Mouse (Mus musculus) forebrain, embryonic 13.5 days (tissue): ENCODE measurements at regions not wholly inside any gene's neighbourhood (a gene's known extent, or its start where the extent isn't known, plus 50 kb on each side); places are given as distances from the start of the nearest gene placed in this dataset.

Experiments used
- ATAC-seq: fragments of 200-750 bp; cut with Nextera tagmentation; 2 replicates; pipeline ENCODE4 v1.8.0; 2017
- H3K27ac ChIP-seq: fragments of 300-500 bp; sonication (generic); 2 replicates; pipeline ENCODE4 v1.5.1; 2015; ENCODE audit warnings: inconsistent platforms, mild to moderate bottlenecking, moderate library complexity
- H3K27me3 ChIP-seq: fragments of 300-500 bp; sonication (generic); 2 replicates; pipeline ENCODE4 v1.6.1; 2015; ENCODE audit warnings: mild to moderate bottlenecking, inconsistent platforms
- H3K36me3 ChIP-seq: fragments of 300-500 bp; sonication (generic); 2 replicates; pipeline ENCODE4 v1.6.1; 2015; ENCODE audit warnings: mild to moderate bottlenecking, inconsistent platforms; ENCODE audit not compliant: poor library complexity, severe bottlenecking
- H3K4me1 ChIP-seq: fragments of 300-500 bp; sonication (generic); 2 replicates; pipeline ENCODE4 v1.6.1; 2015; ENCODE audit warnings: inconsistent platforms
- H3K4me2 ChIP-seq: fragments of 300-500 bp; sonication (generic); 2 replicates; pipeline ENCODE4 v1.6.1; 2015; ENCODE audit warnings: inconsistent platforms, mild to moderate bottlenecking, moderate library complexity
- H3K4me3 ChIP-seq: fragments of 300-500 bp; sonication (generic); 2 replicates; pipeline ENCODE4 v1.5.1; 2015; ENCODE audit warnings: mild to moderate bottlenecking, inconsistent platforms
- H3K9ac ChIP-seq: fragments of 300-500 bp; sonication (generic); 2 replicates; pipeline ENCODE4 v1.6.1; 2015; ENCODE audit warnings: mild to moderate bottlenecking, inconsistent platforms
- H3K9me3 ChIP-seq: fragments of 300-500 bp; sonication (generic); replicated peaks from 2 replicates; pipeline ENCODE4 v1.6.1; 2016; ENCODE audit warnings: inconsistent platforms
- WGBS: fragments of 180-500 bp; shearing (Covaris S2); methylation state at CpG from one replicate; pipeline ENCODE4 v1.1.7; 2015; 5-methylcytosine and 5-hydroxymethylcytosine counted together

GRCm38 (mm10) chr8:103873598-103874502, 227.6 kb upstream of the Cdh5 start:
- H3K4me3 ChIP-seq: no peak overlapping the region
- no peak overlapping the region for H3K4me2 ChIP-seq
- ATAC-seq: peak; percentile 59
- H3K9me3 ChIP-seq: no peaks in the 10 kb centered on the region
- 21% methylated on average over 7 of the region's 7 CpGs for WGBS
- no peaks in the 10 kb centered on the region for H3K27me3 ChIP-seq
- peaks cover 15% of the 10 kb centered on the region for H3K4me1 ChIP-seq
- no peak overlapping the region for H3K27ac ChIP-seq
- no peak overlapping the region for H3K9ac ChIP-seq
- H3K36me3 ChIP-seq: no peaks in the 10 kb centered on the region

GRCm38 (mm10) chr8:103874506-103874905, 226.9 kb upstream of the Cdh5 start:
- no peak overlapping the region for H3K4me2 ChIP-seq
- WGBS: 40% methylated on average over 8 of the region's 8 CpGs
- H3K36me3 ChIP-seq: no peaks in the 10 kb centered on the region
- no peaks in the 10 kb centered on the region for H3K9me3 ChIP-seq
- ATAC-seq: peak; percentile 48; the same call in 1 of the 2 replicates
- no peak overlapping the region for H3K9ac ChIP-seq
- H3K27ac ChIP-seq: no peak overlapping the region
- H3K4me1 ChIP-seq: peaks cover 15% of the 10 kb centered on the region
- H3K4me3 ChIP-seq: no peak overlapping the region
- H3K27me3 ChIP-seq: no peaks in the 10 kb centered on the region

- ATAC-seq: no peak
These were observed 221.9 kb upstream of the Cdh5 start for GRCm38 (mm10) chr8:103879505-103879904.

GRCm38 (mm10) chr8:103880431-103881145, 220.8 kb upstream of the Cdh5 start:
- Histone ChIP-seq H3K27ac (no peak overlapping the region), H3K9me3 (no peaks in the 10 kb centered on the region), H3K9ac (no peak overlapping the region), H3K4me1 (no peaks in the 10 kb centered on the region), H3K36me3 (no peaks in the 10 kb centered on the region), H3K4me2 (no peak overlapping the region), H3K27me3 (no peaks in the 10 kb centered on the region), H3K4me3 (no peak overlapping the region)
- no peak for ATAC-seq
- WGBS: 94% methylated on average over 14 of the region's 14 CpGs

More at GRCm38 (mm10) chr8:103879505-103879904, 221.9 kb upstream of the Cdh5 start:
- Histone ChIP-seq H3K9me3 (no peaks in the 10 kb centered on the region), H3K36me3 (no peaks in the 10 kb centered on the region), H3K4me1 (0 out of 2 replicates have a peak, but pooled peaks cover 4% of the 10 kb centered on the region), H3K27ac (no peak overlapping the region), H3K9ac (no peak overlapping the region), H3K4me3 (no peak overlapping the region), H3K27me3 (no peaks in the 10 kb centered on the region), H3K4me2 (no peak overlapping the region)
- 92% methylated on average over 2 of the region's 2 CpGs for WGBS

GRCm38 (mm10) chr8:103881146-103881486, 220.3 kb upstream of the Cdh5 start:
- Histone ChIP-seq H3K27ac (no peak overlapping the region), H3K4me1 (no peaks in the 10 kb centered on the region), H3K36me3 (no peaks in the 10 kb centered on the region), H3K9ac (no peak overlapping the region), H3K9me3 (no peaks in the 10 kb centered on the region), H3K27me3 (no peaks in the 10 kb centered on the region), H3K4me3 (no peak overlapping the region), H3K4me2 (no peak overlapping the region)
- ATAC-seq: no peak
- 73% methylated on average over 3 of the region's 3 CpGs for whole genome bisulfite sequencing

- ATAC-seq: no peak
- H3K9ac ChIP-seq: no peak overlapping the region
- H3K27me3 ChIP-seq: no peaks in the 10 kb centered on the region
- no peaks in the 10 kb centered on the region for H3K36me3 ChIP-seq
- no peak overlapping the region for H3K27ac ChIP-seq
- H3K4me2 ChIP-seq: no peak overlapping the region
- WGBS: 90% methylated on average over 12 of the region's 12 CpGs
- H3K4me3 ChIP-seq: no peak overlapping the region
- H3K9me3 ChIP-seq: no peaks in the 10 kb centered on the region
- no peaks in the 10 kb centered on the region for H3K4me1 ChIP-seq
These were observed 216.3 kb upstream of the Cdh5 start for GRCm38 (mm10) chr8:103884873-103885780.

GRCm38 (mm10) chr8:103894589-103894988, 206.8 kb upstream of the Cdh5 start:
- peak; percentile 55; the same call in 1 of the 2 replicates for ATAC-seq
- 78% methylated on average over 6 of the region's 6 CpGs for WGBS
- no peak overlapping the region for H3K4me2 ChIP-seq
- no peaks in the 10 kb centered on the region for H3K9me3 ChIP-seq
- H3K4me3 ChIP-seq: no peak overlapping the region
- H3K4me1 ChIP-seq: no peaks in the 10 kb centered on the region
- H3K36me3 ChIP-seq: no peaks in the 10 kb centered on the region
- H3K27ac ChIP-seq: no peak overlapping the region
- H3K9ac ChIP-seq: no peak overlapping the region
- no peaks in the 10 kb centered on the region for H3K27me3 ChIP-seq

GRCm38 (mm10) chr8:103895132-103895531, 206.3 kb upstream of the Cdh5 start:
- Histone ChIP-seq H3K4me2 (no peak overlapping the region), H3K27me3 (no peaks in the 10 kb centered on the region), H3K4me1 (no peaks in the 10 kb centered on the region), H3K36me3 (no peaks in the 10 kb centered on the region), H3K9me3 (no peaks in the 10 kb centered on the region), H3K27ac (no peak overlapping the region), H3K9ac (no peak overlapping the region), H3K4me3 (no peak overlapping the region)
- WGBS: 89% methylated on average over 6 of the region's 6 CpGs
- ATAC-seq: no peak

- Histone ChIP-seq H3K27me3 (no peaks in the 10 kb centered on the region), H3K9me3 (no peaks in the 10 kb centered on the region), H3K4me3 (no peak overlapping the region), H3K4me2 (no peak overlapping the region), H3K9ac (no peak overlapping the region), H3K36me3 (no peaks in the 10 kb centered on the region), H3K4me1 (no peaks in the 10 kb centered on the region), H3K27ac (no peak overlapping the region)
- no peak for ATAC-seq
- 79% methylated on average over 7 of the region's 7 CpGs for WGBS
These were observed 204.0 kb upstream of the Cdh5 start for GRCm38 (mm10) chr8:103897463-103897862.

GRCm38 (mm10) chr8:103902516-103902915, 198.9 kb upstream of the Cdh5 start:
- WGBS: 86% methylated on average over 1 of the region's 1 CpGs
- ATAC-seq: no peak
- Histone ChIP-seq H3K27me3 (no peaks in the 10 kb centered on the region), H3K9ac (no peak overlapping the region), H3K4me2 (no peak overlapping the region), H3K4me1 (no peaks in the 10 kb centered on the region), H3K9me3 (peaks cover 6% of the 10 kb centered on the region; the same call in 1 of the 2 replicates), H3K27ac (no peak overlapping the region), H3K4me3 (no peak overlapping the region), H3K36me3 (no peaks in the 10 kb centered on the region)

- Histone ChIP-seq H3K4me1 (no peaks in the 10 kb centered on the region), H3K27me3 (no peaks in the 10 kb centered on the region), H3K9me3 (peaks cover 6% of the 10 kb centered on the region; the same call in 1 of the 2 replicates), H3K4me3 (no peak overlapping the region), H3K36me3 (no peaks in the 10 kb centered on the region), H3K9ac (no peak overlapping the region), H3K27ac (no peak overlapping the region), H3K4me2 (no peak overlapping the region)
- ATAC-seq: no peak
- 85% methylated on average over 5 of the region's 5 CpGs for WGBS
These were observed 197.8 kb upstream of the Cdh5 start for GRCm38 (mm10) chr8:103903635-103904034.
